Mouse (Mus musculus) liver, adult 2 months (tissue): ENCODE results near the gene Foxk2.

Source experiments
- CTCF ChIP-seq: fragments of 200-500 bp; IDR thresholded peaks from 2 replicates; pipeline ENCODE4 v1.5.1; 2011; ENCODE audit warnings: low read depth, low read length, control low read depth
- POLR2A ChIP-seq: fragments of 200-500 bp; IDR thresholded peaks from 2 replicates; pipeline ENCODE4 v1.6.1; 2011; ENCODE audit warnings: low read length, control low read depth; ENCODE audit not compliant: insufficient read depth; ENCODE audit errors: extremely low read depth

DNA sequence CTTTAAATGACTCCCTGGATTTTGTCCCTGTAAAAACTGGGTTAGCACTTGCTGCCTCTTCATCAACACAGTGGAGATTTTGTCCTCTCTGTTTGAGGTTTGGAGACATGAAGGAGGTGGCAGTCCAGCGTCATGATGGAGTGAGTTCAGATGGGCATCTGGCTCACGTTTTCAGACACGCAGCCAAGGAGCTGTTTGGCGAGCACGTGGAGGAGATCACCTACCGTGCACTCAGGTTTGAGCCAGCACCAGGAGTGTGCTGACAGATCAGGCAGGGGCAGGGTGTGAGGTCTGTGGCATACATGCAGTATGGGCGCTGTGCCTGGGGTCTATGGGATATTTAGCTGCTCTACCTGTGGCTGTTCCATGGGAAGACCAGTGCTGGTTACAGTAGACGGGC lies 9.6 kb upstream of the Foxk2 start:
- no peak for TF ChIP-seq CTCF
- TF ChIP-seq POLR2A = no peak
